Mouse (Mus musculus) cerebellum, adult 2 months (tissue): ENCODE data around the gene Megf11.

Experiments
- CTCF ChIP-seq: fragments of 200-500 bp; IDR thresholded peaks from 2 replicates; pipeline ENCODE4 v1.5.1; 2011; ENCODE audit warnings: low read depth, mild to moderate bottlenecking, control low read depth, low read length, moderate library complexity, borderline replicate concordance; ENCODE audit not compliant: insufficient read depth
- POLR2A ChIP-seq: fragments of 200-500 bp; IDR thresholded peaks from 2 replicates; pipeline ENCODE4 v1.6.1; 2011; ENCODE audit warnings: low read length, control low read depth, borderline replicate concordance; ENCODE audit not compliant: insufficient read depth

DNA sequence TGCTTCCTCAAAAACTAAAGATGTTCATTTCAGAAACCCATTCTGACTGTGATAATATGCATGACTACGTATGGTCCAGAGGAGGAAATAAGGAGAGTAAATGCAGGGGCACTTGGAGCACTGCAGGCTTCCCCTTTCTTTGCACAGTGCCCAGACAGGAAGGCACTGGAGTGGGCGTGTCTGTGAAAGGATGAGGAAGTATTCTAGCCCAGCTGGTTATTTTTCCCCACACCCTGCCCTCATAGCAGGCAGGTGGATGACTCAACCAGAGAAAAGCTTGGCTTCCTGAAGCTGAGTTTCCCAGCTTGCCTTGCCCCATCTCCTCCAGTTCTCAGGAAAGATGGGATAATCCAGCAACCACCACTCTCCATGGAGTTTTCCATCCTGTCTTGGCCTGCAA is 317.5 kb downstream of the Megf11 start:
- TF ChIP-seq POLR2A (no peak), CTCF (no peak)
